Mouse (Mus musculus): ENCODE results near the gene Pgs1. TPM values are rescaled to one million over a fixed set of nuclear protein-coding genes. Genes with fewer than 3 reads are reported as not detected.

Gene Pgs1
- polyA plus RNA-seq, 1 experiment from 2014 or later: 37.5 TPM

GRCm38 (mm10) chr11:117949392-117950091, 36.5 kb upstream of the Pgs1 start:
- Histone ChIP-seq H3K9ac (replicated peaks; ENCODE audit: low read length) (peak overlapping the region; percentile 51), H3K27ac (ENCODE audit: low read length) (peak overlapping the region; percentile 14; the same call in 1 of the 2 replicates), H3K4me2 (replicated peaks; ENCODE audit: low read depth, low read length) (peak overlapping the region; percentile 63), H3K9me3 (ENCODE audit: low read length) (no peaks in the 10 kb centered on the region), H3K4me3 (ENCODE audit: low read length) (peak overlapping the region; percentile 34), H3K36me3 (ENCODE audit: insufficient read depth, low read length) (no peaks in the 10 kb centered on the region), H3K4me1 (ENCODE audit: insufficient read depth, low read length) (peaks cover 47% of the 10 kb centered on the region), H3K27me3 (ENCODE audit: insufficient read depth, low read length) (no peaks in the 10 kb centered on the region)
- ATAC-seq (ENCODE audit: low FRiP score, low TSS enrichment): peak; percentile 82
- 3% methylated on average over 48 of the region's 49 CpGs for WGBS

- WGBS: 66% methylated on average over 6 of the region's 6 CpGs
- Histone ChIP-seq H3K4me2 (replicated peaks; ENCODE audit: low read depth, low read length) (no peak overlapping the region), H3K9ac (replicated peaks; ENCODE audit: low read length) (no peak overlapping the region; the same call in 1 of the 2 replicates), H3K27me3 (ENCODE audit: insufficient read depth, low read length) (no peaks in the 10 kb centered on the region), H3K4me1 (ENCODE audit: insufficient read depth, low read length) (peaks cover 50% of the 10 kb centered on the region), H3K27ac (ENCODE audit: low read length) (no peak overlapping the region), H3K9me3 (ENCODE audit: low read length) (no peaks in the 10 kb centered on the region), H3K36me3 (ENCODE audit: insufficient read depth, low read length) (no peaks in the 10 kb centered on the region), H3K4me3 (ENCODE audit: low read length) (no peak overlapping the region)
- ATAC-seq (ENCODE audit: low FRiP score, low TSS enrichment): no peak
These were observed 34.7 kb upstream of the Pgs1 start for GRCm38 (mm10) chr11:117951391-117951790.

- Histone ChIP-seq H3K4me3 (ENCODE audit: low read length) (no peak overlapping the region), H3K27ac (ENCODE audit: low read length) (no peak overlapping the region), H3K27me3 (ENCODE audit: insufficient read depth, low read length) (no peaks in the 10 kb centered on the region), H3K4me2 (replicated peaks; ENCODE audit: low read depth, low read length) (no peak overlapping the region), H3K9me3 (ENCODE audit: low read length) (no peaks in the 10 kb centered on the region), H3K36me3 (ENCODE audit: insufficient read depth, low read length) (no peaks in the 10 kb centered on the region), H3K4me1 (ENCODE audit: insufficient read depth, low read length) (peaks cover 42% of the 10 kb centered on the region), H3K9ac (replicated peaks; ENCODE audit: low read length) (no peak overlapping the region)
- no peak for ATAC-seq (ENCODE audit: low FRiP score, low TSS enrichment)
- WGBS: 52% methylated on average over 9 of the region's 9 CpGs
These were observed 33.7 kb upstream of the Pgs1 start for GRCm38 (mm10) chr11:117952174-117952933.

- H3K9me3 ChIP-seq (ENCODE audit: low read length): no peaks in the 10 kb centered on the region
- H3K27ac ChIP-seq (ENCODE audit: low read length): no peak overlapping the region
- no peak for ATAC-seq (ENCODE audit: low FRiP score, low TSS enrichment)
- H3K27me3 ChIP-seq (ENCODE audit: insufficient read depth, low read length): no peaks in the 10 kb centered on the region
- no peak overlapping the region for H3K4me3 ChIP-seq (ENCODE audit: low read length)
- H3K9ac ChIP-seq (replicated peaks; ENCODE audit: low read length): 0 out of 2 replicates have a peak overlapping the region, but pooled peaks have one; percentile 13
- no peaks in the 10 kb centered on the region for H3K36me3 ChIP-seq (ENCODE audit: insufficient read depth, low read length)
- no peak overlapping the region for H3K4me2 ChIP-seq (replicated peaks; ENCODE audit: low read depth, low read length)
- 51% methylated on average over 2 of the region's 2 CpGs for WGBS
- H3K4me1 ChIP-seq (ENCODE audit: insufficient read depth, low read length): peaks cover 47% of the 10 kb centered on the region
These were observed 32.0 kb upstream of the Pgs1 start for GRCm38 (mm10) chr11:117954094-117954493.

GRCm38 (mm10) chr11:117954819-117955218, 31.3 kb upstream of the Pgs1 start:
- Histone ChIP-seq H3K9ac (replicated peaks; ENCODE audit: low read length) (no peak overlapping the region), H3K36me3 (ENCODE audit: insufficient read depth, low read length) (no peaks in the 10 kb centered on the region), H3K4me1 (ENCODE audit: insufficient read depth, low read length) (peaks cover 47% of the 10 kb centered on the region), H3K9me3 (ENCODE audit: low read length) (no peaks in the 10 kb centered on the region), H3K4me2 (replicated peaks; ENCODE audit: low read depth, low read length) (no peak overlapping the region), H3K27ac (ENCODE audit: low read length) (peak overlapping the region; percentile 28; the same call in 1 of the 2 replicates), H3K4me3 (ENCODE audit: low read length) (no peak overlapping the region), H3K27me3 (ENCODE audit: insufficient read depth, low read length) (no peaks in the 10 kb centered on the region)
- ATAC-seq (ENCODE audit: low FRiP score, low TSS enrichment): no peak
- 76% methylated on average over 9 of the region's 9 CpGs for WGBS

GRCm38 (mm10) chr11:117955621-117956020, 30.5 kb upstream of the Pgs1 start:
- Histone ChIP-seq H3K36me3 (ENCODE audit: insufficient read depth, low read length) (no peaks in the 10 kb centered on the region), H3K4me3 (ENCODE audit: low read length) (no peak overlapping the region), H3K4me1 (ENCODE audit: insufficient read depth, low read length) (peaks cover 50% of the 10 kb centered on the region)

GRCm38 (mm10) chr11:117958197-117958596, 27.9 kb upstream of the Pgs1 start:
- H3K27ac ChIP-seq (ENCODE audit: low read length): no peak overlapping the region
- 70% methylated on average over 7 of the region's 7 CpGs for WGBS
- H3K4me1 ChIP-seq (ENCODE audit: insufficient read depth, low read length): peaks cover 54% of the 10 kb centered on the region
- H3K27me3 ChIP-seq (ENCODE audit: insufficient read depth, low read length): no peaks in the 10 kb centered on the region
- H3K36me3 ChIP-seq (ENCODE audit: insufficient read depth, low read length): no peaks in the 10 kb centered on the region
- no peak overlapping the region for H3K4me3 ChIP-seq (ENCODE audit: low read length)
- H3K4me2 ChIP-seq (replicated peaks; ENCODE audit: low read depth, low read length): no peak overlapping the region
- ATAC-seq (ENCODE audit: low FRiP score, low TSS enrichment): no peak
- no peak overlapping the region for H3K9ac ChIP-seq (replicated peaks; ENCODE audit: low read length)
- H3K9me3 ChIP-seq (ENCODE audit: low read length): no peaks in the 10 kb centered on the region

More at GRCm38 (mm10) chr11:117955621-117956020, 30.5 kb upstream of the Pgs1 start:
- no peak overlapping the region for H3K4me2 ChIP-seq (replicated peaks; ENCODE audit: low read depth, low read length)
- peak overlapping the region; percentile 36 for H3K27ac ChIP-seq (ENCODE audit: low read length)
- H3K9me3 ChIP-seq (ENCODE audit: low read length): no peaks in the 10 kb centered on the region
- no peak overlapping the region for H3K9ac ChIP-seq (replicated peaks; ENCODE audit: low read length)
- 0 out of 2 replicates have a peak, but pooled peaks have one; percentile 10 for ATAC-seq (ENCODE audit: low FRiP score, low TSS enrichment)
- WGBS: 41% methylated on average over 13 of the region's 13 CpGs
- no peaks in the 10 kb centered on the region for H3K27me3 ChIP-seq (ENCODE audit: insufficient read depth, low read length)

- 90% methylated on average over 4 of the region's 4 CpGs for WGBS
- H3K4me1 ChIP-seq (ENCODE audit: insufficient read depth, low read length): peaks cover 57% of the 10 kb centered on the region
- no peaks in the 10 kb centered on the region for H3K9me3 ChIP-seq (ENCODE audit: low read length)
- H3K27ac ChIP-seq (ENCODE audit: low read length): no peak overlapping the region
- no peak overlapping the region for H3K4me2 ChIP-seq (replicated peaks; ENCODE audit: low read depth, low read length)
- no peaks in the 10 kb centered on the region for H3K27me3 ChIP-seq (ENCODE audit: insufficient read depth, low read length)
- no peak overlapping the region for H3K9ac ChIP-seq (replicated peaks; ENCODE audit: low read length)
- no peak for ATAC-seq (ENCODE audit: low FRiP score, low TSS enrichment)
- H3K36me3 ChIP-seq (ENCODE audit: insufficient read depth, low read length): no peaks in the 10 kb centered on the region
- H3K4me3 ChIP-seq (ENCODE audit: low read length): no peak overlapping the region
These were observed 26.9 kb upstream of the Pgs1 start for GRCm38 (mm10) chr11:117959166-117959565.

- 0 out of 2 replicates have a peak overlapping the region, but pooled peaks have one; percentile 15 for H3K9ac ChIP-seq (replicated peaks; ENCODE audit: low read length)
- no peaks in the 10 kb centered on the region for H3K27me3 ChIP-seq (ENCODE audit: insufficient read depth, low read length)
- H3K4me1 ChIP-seq (ENCODE audit: insufficient read depth, low read length): peaks cover 57% of the 10 kb centered on the region
- no peak overlapping the region for H3K4me2 ChIP-seq (replicated peaks; ENCODE audit: low read depth, low read length)
- no peaks in the 10 kb centered on the region for H3K36me3 ChIP-seq (ENCODE audit: insufficient read depth, low read length)
- no peak for ATAC-seq (ENCODE audit: low FRiP score, low TSS enrichment)
- no peak overlapping the region for H3K4me3 ChIP-seq (ENCODE audit: low read length)
- no peaks in the 10 kb centered on the region for H3K9me3 ChIP-seq (ENCODE audit: low read length)
- WGBS: 40% methylated on average over 17 of the region's 17 CpGs
- no peak overlapping the region for H3K27ac ChIP-seq (ENCODE audit: low read length)
These were observed 26.2 kb upstream of the Pgs1 start for GRCm38 (mm10) chr11:117959741-117960381.
